Mouse (Mus musculus): ENCODE data around the gene Ttc23l.
"Not testable (repeated sequence)": the region's sequence is repeated elsewhere in the genome, so short reads cannot be mapped to it uniquely, and the experiment has no call there.

Ttc23l gene

GRCm38 (mm10) chr15:10515166-10515565 is 43.3 kb downstream of the Ttc23l start:
- no peak for DNase-seq (ENCODE audit: low spot score in 2 of 2)

GRCm38 (mm10) chr15:10506099-10506498 is 52.4 kb downstream of the Ttc23l start:
- DNase-seq (ENCODE audit: low spot score in 2 of 2) = peak in 1 of 2 experiments; percentile 54

GRCm38 (mm10) chr15:10500838-10501719 is 57.4 kb downstream of the Ttc23l start:
- DNase-seq (ENCODE audit: low spot score in 2 of 2) = peak; percentile 36 to 49

GRCm38 (mm10) chr15:10500035-10500434 is 58.4 kb downstream of the Ttc23l start:
- DNase-seq (ENCODE audit: low spot score in 2 of 2) = no peak

DNA sequence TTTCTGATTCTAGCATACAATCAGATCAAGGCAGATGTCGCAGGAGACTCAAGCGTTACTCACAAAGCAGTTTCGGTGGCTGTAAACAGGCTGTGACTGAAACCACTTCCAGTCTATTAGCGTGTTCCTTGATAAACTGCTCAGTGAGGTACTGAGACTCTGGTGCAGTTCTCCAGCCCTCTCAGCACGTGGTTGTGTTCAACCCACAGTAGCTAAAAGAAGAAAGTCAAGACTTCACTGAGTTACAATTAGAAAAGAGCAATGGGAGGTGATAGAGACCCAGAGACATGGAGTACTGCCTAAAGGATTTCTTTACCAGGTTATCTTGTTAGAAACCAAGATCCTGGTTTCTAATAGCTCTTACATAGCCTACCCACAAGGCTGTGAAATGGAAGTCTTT is 58.9 kb downstream of the Ttc23l start:
- DNase-seq (ENCODE audit: low spot score in 2 of 2) = no peak

GRCm38 (mm10) chr15:10496696-10497095 is 61.8 kb downstream of the Ttc23l start:
- not testable (repeated sequence) for DNase-seq (ENCODE audit: low spot score in 2 of 2)

- no peak for DNase-seq (ENCODE audit: low spot score in 2 of 2)
Measured at GRCm38 (mm10) chr15:10495944-10496343, 62.5 kb downstream of the Ttc23l start.

- DNase-seq (ENCODE audit: low spot score in 2 of 2) = no peak
Measured at GRCm38 (mm10) chr15:10490101-10490500, 68.4 kb downstream of the Ttc23l start.

DNA sequence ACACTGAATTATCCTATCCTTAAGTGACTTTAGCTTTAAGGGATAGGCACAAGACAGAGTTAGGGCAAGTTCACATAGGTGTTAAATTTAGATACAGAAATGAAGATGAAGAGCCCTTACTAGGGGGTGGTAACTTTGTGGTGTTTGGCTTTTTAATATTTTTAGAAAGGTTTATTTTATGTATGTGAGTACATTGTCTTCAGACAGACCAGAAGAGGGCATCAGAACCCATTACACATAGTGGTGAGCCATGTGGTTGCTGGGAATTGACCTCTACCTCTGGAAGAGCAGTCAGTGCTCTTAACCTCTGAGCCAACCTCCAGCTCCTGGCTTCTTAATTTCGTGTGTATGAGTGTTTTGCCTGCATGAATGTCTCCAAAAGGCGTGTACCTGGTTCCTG is 71.2 kb downstream of the Ttc23l start:
- DNase-seq (ENCODE audit: low spot score in 2 of 2) = no peak

- no peak for DNase-seq (ENCODE audit: low spot score in 2 of 2)
Measured at GRCm38 (mm10) chr15:10486365-10486839, 72.1 kb downstream of the Ttc23l start.

DNA sequence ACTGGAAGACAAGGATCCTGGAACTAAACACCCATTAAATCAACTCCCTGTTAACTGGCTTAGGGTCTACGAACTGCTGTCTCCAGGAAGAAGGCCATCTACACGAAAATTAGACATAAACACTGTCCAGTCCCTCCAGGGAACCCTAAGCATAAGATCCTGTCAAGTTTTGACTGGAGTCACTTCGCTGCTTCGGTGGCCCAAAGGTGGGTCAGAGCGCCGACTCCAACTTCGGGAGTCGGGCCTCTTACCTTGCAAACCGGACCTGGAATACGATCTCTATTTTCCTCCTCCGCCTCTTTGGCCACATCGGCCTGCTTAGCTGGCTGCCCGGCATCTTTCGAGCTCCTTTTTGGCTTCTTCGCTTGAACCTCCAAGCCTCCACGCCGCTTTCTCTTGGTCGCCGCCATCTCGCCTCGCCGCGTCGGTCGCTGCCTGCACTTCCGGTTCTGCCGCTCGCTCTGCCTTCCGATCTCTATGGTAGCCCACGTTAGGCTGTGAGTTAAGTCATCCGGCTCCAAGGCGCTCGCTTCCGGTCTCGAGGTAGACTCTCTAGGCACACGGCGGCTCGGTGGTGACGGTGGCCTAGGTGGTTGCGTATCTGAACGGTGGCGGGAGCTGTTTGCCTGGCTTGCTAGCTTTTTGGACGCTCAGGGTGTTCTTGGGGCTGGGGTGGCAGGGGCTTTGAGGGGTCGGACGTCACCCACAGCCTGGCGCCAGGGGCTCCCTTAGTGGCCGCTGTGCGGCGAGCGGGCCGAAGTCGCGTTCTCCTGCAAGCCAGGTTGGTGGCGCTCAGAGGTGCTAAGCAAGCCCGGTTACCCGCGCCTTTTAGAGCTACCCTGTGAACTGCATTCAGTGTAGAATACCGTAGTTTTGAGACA is 72.7 kb downstream of the Ttc23l start, which contains the start of the genes Brix1 and Rad1:
TSS of gene Brix1 (minus strand) at position 464 of the 881 bp plus-strand sequence.
TSS of gene Rad1 (plus strand) at position 535 of the 881 bp plus-strand sequence.
- peak; percentile 88 to 92 for DNase-seq (ENCODE audit: low spot score in 2 of 2)

GRCm38 (mm10) chr15:10470941-10471340 is 87.5 kb downstream of the Ttc23l start:
- DNase-seq (ENCODE audit: low spot score in 2 of 2) = no peak

- DNase-seq (ENCODE audit: low spot score in 2 of 2) = peak; percentile 78 to 88
Measured at GRCm38 (mm10) chr15:10470151-10470831, 88.2 kb downstream of the Ttc23l start, which contains the start of gene Dnajc21. Gene Dnajc21, minus strand, starts transcription at chr15:10470516.

GRCm38 (mm10) chr15:10469641-10470150 is 88.8 kb downstream of the Ttc23l start:
- DNase-seq (ENCODE audit: low spot score in 2 of 2) = peak; percentile 12 to 22

- no peak for DNase-seq (ENCODE audit: low spot score in 2 of 2)
Measured at GRCm38 (mm10) chr15:10468761-10469160, 89.7 kb downstream of the Ttc23l start.

DNA sequence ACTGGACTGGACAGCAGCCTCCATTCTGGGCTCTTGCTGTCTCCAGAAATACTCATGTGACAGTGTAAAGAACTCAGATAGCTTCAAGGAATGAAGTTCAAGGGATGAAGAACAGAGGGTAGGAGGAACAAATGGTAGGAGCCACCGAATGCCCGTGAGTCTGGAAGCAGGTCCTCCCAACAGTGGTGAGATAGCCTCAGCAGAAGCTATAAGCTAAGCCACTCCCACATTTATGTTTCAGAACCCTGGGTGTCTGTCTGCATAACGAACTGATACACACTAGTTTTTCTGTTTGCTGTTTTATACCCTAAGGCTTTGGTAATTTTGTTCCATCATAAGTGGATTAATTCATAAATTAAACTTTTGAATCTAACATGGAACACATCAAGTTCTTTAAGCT is 93.8 kb downstream of the Ttc23l start:
- no peak for DNase-seq (ENCODE audit: low spot score in 2 of 2)

DNA sequence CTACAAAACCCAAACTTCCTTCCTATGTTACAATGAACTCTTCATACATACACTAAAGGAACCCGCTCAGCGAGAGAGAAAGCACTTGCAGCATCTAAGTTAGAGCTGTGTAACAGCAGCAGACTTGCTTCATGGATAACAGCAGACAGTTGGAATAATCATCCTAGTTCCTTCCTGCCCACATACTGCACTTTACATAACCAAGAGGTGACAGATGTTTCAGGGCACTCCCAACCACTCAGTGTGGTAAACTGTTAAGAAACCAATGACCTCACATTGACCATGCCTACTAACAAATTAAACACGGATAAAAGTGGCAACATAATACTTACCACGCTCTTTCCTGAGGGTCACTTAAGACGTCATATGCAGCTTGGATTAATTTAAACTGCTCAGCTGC is 94.9 kb downstream of the Ttc23l start:
- no peak for DNase-seq (ENCODE audit: low spot score in 2 of 2)

GRCm38 (mm10) chr15:10460986-10461385 is 97.5 kb downstream of the Ttc23l start:
- no peak for DNase-seq (ENCODE audit: low spot score in 2 of 2)

All from urinary bladder, postnatal 36 days (tissue).